10 mouse cellular contexts compared by ENCODE assay signal in genomic region chr16:44018372-44018771, GRCm38 (mm10). TPM values are rescaled to one million over a fixed set of nuclear protein-coding genes. Genes with fewer than 3 reads are reported as not detected.
DNase-seq lines count a peak whose midpoint lies in the region; ATAC-seq and TF ChIP-seq lines count a peak whose summit lies in the region.
"Had no signal": no experiment of that assay in that cellular context is flagged by ENCODE, and none has a peak within 500 bp of the region (broad histone marks: within the 10 kb centered on the region; RNA-seq: fewer than 3 reads in every experiment).

No protein-coding gene starts in this region.

- 5% methylated on average over 7 of the region's 7 CpGs for WGBS in heart, embryonic 13.5 days
- 25% methylated on average over 7 of the region's 7 CpGs for WGBS in large intestine, adult 2 months
- WGBS in midbrain, embryonic 11.5 days: 67% methylated on average over 7 of the region's 7 CpGs

- ATAC-seq in heart, embryonic 13.5 days (ENCODE audit: extremely low read depth, insufficient number of reproducible peaks, low FRiP score, low TSS enrichment): peak; percentile 68
- peak; percentile 72 for ATAC-seq in megakaryocyte, adult 5-6 weeks (ENCODE audit: poor library complexity, severe bottlenecking)
- no peak for ATAC-seq in midbrain, embryonic 11.5 days (ENCODE audit: low FRiP score)

- H3K9me3 ChIP-seq in heart, embryonic 13.5 days: no peaks in the 10 kb centered on the region
- no peaks in the 10 kb centered on the region for H3K9me3 ChIP-seq in midbrain, embryonic 11.5 days (ENCODE audit: control insufficient read depth, low read length)
- H3K9me3 ChIP-seq: hindbrain, embryonic 15.5 days had no signal

- peak overlapping the region; percentile 73 for H3K27ac ChIP-seq in heart, embryonic 13.5 days (replicated peaks)
- no peak overlapping the region for H3K27ac ChIP-seq in bone marrow macrophage, adult 2 months (ENCODE audit: insufficient read depth, low read depth, low read length)
- H3K27ac ChIP-seq in midbrain, embryonic 11.5 days (ENCODE audit: low read depth, low read length): no peak overlapping the region
- H3K27ac ChIP-seq: hindbrain, embryonic 15.5 days had no signal

- no peak for DNase-seq in heart, postnatal 25 days (ENCODE audit: low spot score)
- DNase-seq in large intestine, adult 2 months (ENCODE audit: low read depth, low spot score): peak; percentile 11
- no peak for DNase-seq in B cell, adult 2 months
- no peak for DNase-seq in midbrain, embryonic 11.5 days (ENCODE audit: low spot score, missing footprints)
- no peak for DNase-seq in adrenal gland, adult 8-10 months
- DNase-seq: cerebellum, adult 11 months had no signal

- peak overlapping the region; percentile 23 for H3K4me3 ChIP-seq in heart, embryonic 13.5 days
- H3K4me3 ChIP-seq in bone marrow macrophage, adult 2 months (ENCODE audit: insufficient read depth, low read length): no peak overlapping the region
- no peak overlapping the region for H3K4me3 ChIP-seq in midbrain, embryonic 11.5 days (ENCODE audit: low read depth, low read length)
- H3K4me3 ChIP-seq: hindbrain, embryonic 15.5 days had no signal

- peak overlapping the region; percentile 57 for H3K4me2 ChIP-seq in heart, embryonic 13.5 days
- no peak overlapping the region for H3K4me2 ChIP-seq in midbrain, embryonic 11.5 days
- H3K4me2 ChIP-seq: hindbrain, embryonic 15.5 days had no signal

- TF ChIP-seq POLR2A in bone marrow macrophage, adult 2 months (IDR thresholded peaks at IDR 0.05; ENCODE audit: borderline replicate concordance, low read depth, low read length): no peak

- 0 out of 2 replicates have a peak overlapping the region, but pooled peaks have one; percentile 29 for H3K9ac ChIP-seq in heart, embryonic 13.5 days
- no peak overlapping the region for H3K9ac ChIP-seq in midbrain, embryonic 11.5 days (ENCODE audit: low read length)
- H3K9ac ChIP-seq: hindbrain, embryonic 15.5 days had no signal

- H3K27me3 ChIP-seq in heart, embryonic 13.5 days (replicated peaks): no peaks in the 10 kb centered on the region
- H3K27me3 ChIP-seq in midbrain, embryonic 11.5 days (ENCODE audit: control insufficient read depth, insufficient read depth, low read length): no peaks in the 10 kb centered on the region
- H3K27me3 ChIP-seq: hindbrain, embryonic 15.5 days had no signal

- intact Hi-C loops in heart, postnatal 25 days (cut with DNase I): no loop called here

- peaks cover 32% of the 10 kb centered on the region for H3K4me1 ChIP-seq in heart, embryonic 13.5 days
- H3K4me1 ChIP-seq in bone marrow macrophage, adult 2 months (ENCODE audit: control insufficient read depth, insufficient read depth, low read length): no peaks in the 10 kb centered on the region
- no peaks in the 10 kb centered on the region for H3K4me1 ChIP-seq in midbrain, embryonic 11.5 days (ENCODE audit: control insufficient read depth, insufficient read depth, low read length)
- H3K4me1 ChIP-seq: hindbrain, embryonic 15.5 days had no signal

- H3K36me3 ChIP-seq in heart, embryonic 13.5 days: no peaks in the 10 kb centered on the region
- H3K36me3 ChIP-seq in midbrain, embryonic 11.5 days (ENCODE audit: control insufficient read depth, insufficient read depth, low read length): no peaks in the 10 kb centered on the region
- H3K36me3 ChIP-seq: hindbrain, embryonic 15.5 days had no signal

- 0 out of 2 replicates have a peak, but pooled peaks have one; percentile 15 for TF ChIP-seq CTCF in bone marrow macrophage, adult 2 months (IDR thresholded peaks at IDR 0.05; ENCODE audit: low read depth, low read length)

RNA-seq across cellular contexts. Expression of gene Zdhhc23, which starts 38.8 kb away (rescaled TPM):
- 1.2 and 1.4 TPM in 2 replicates for polyA plus RNA-seq in heart, embryonic 13.5 days (2015; fragmentation: Nextera tagmentation; extraction: Ambion mirVana)
- under 1 TPM; 0.28 to 0.52 TPM for total RNA-seq in heart, postnatal 25 days (2021)
- 1.3 and 1.6 TPM in 2 replicates for polyA plus RNA-seq in bone marrow macrophage, adult 2 months (2012; ENCODE audit: insufficient read depth, insufficient read length, missing spikeins)
- 3.0 and 5.5 TPM in 2 replicates for polyA plus RNA-seq in large intestine, adult 2 months (2012; rRNA removed)
- 0.91 and 0.98 TPM in 2 replicates for total RNA-seq in megakaryocyte, adult 5-6 weeks (2015)
- 0.41 and 1.5 TPM in 2 replicates for total RNA-seq in megakaryocyte, adult 5-6 weeks (2017)
- 0.20 and 0.46 TPM in 2 replicates for polyA plus RNA-seq in midbrain, embryonic 11.5 days (2014; fragmentation: Nextera tagmentation; extraction: Ambion mirVana)
- total RNA-seq in adrenal gland, adult 8-10 months (2022): under 1 TPM; 0.15 to 0.87 (median 0.62) TPM

RNA-seq across cellular contexts. Expression of gene Gramd1c, which starts 44.8 kb away (rescaled TPM):
- polyA plus RNA-seq in heart, embryonic 13.5 days (2015; fragmentation: Nextera tagmentation; extraction: Ambion mirVana): 4.7 and 6.7 TPM in 2 replicates
- under 1 TPM; 0.39 to 0.73 TPM for total RNA-seq in heart, postnatal 25 days (2021)
- 0.39 TPM in 1 of 2 replicates, not detected in the other for polyA plus RNA-seq in bone marrow macrophage, adult 2 months (2012; ENCODE audit: insufficient read depth, insufficient read length, missing spikeins)
- polyA plus RNA-seq in large intestine, adult 2 months (2012; rRNA removed): 1.7 and 4.0 TPM in 2 replicates
- total RNA-seq in megakaryocyte, adult 5-6 weeks (2015): 0.21 and 0.74 TPM in 2 replicates
- total RNA-seq in megakaryocyte, adult 5-6 weeks (2017): 0.40 and 0.89 TPM in 2 replicates
- 2.2 and 2.3 TPM in 2 replicates for polyA plus RNA-seq in midbrain, embryonic 11.5 days (2014; fragmentation: Nextera tagmentation; extraction: Ambion mirVana)
- 1 to 10 TPM in 3 of 4 experiments, under 1 TPM in 1; 0.52 to 1.7 (median 1.3) TPM for total RNA-seq in adrenal gland, adult 8-10 months (2022)
